Mouse (Mus musculus): ENCODE results near the gene Rbm28. TPM values are rescaled to one million over a fixed set of nuclear protein-coding genes. Genes with fewer than 3 reads are reported as not detected.

The Rbm28 gene
- total RNA-seq, 2 experiments from 2014 or later, result 71.0 to 81.2 TPM

DNA sequence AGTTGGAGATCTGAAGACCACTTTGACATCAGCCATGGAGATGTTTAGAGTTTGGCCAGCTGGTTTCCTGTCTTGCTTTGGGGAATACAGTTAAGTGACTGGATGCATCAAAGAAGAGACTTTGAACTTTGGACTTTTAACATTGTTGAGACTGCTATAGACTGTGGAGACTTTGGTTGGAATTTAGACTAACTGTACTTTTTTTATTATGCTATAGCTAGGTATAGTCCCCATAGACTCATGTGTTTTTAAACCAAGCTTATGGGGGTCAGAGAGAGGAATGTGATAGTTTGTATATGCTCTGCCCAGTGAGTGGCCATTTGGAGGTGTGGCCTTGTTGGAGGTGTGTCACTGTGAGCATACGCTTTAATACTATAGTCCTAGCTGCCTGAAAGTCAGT, 14.8 kb downstream of the Rbm28 start:
- ATAC-seq (replicated peaks; ENCODE audit: low FRiP score, low TSS enrichment, poor library complexity, severe bottlenecking), result no peak

DNA sequence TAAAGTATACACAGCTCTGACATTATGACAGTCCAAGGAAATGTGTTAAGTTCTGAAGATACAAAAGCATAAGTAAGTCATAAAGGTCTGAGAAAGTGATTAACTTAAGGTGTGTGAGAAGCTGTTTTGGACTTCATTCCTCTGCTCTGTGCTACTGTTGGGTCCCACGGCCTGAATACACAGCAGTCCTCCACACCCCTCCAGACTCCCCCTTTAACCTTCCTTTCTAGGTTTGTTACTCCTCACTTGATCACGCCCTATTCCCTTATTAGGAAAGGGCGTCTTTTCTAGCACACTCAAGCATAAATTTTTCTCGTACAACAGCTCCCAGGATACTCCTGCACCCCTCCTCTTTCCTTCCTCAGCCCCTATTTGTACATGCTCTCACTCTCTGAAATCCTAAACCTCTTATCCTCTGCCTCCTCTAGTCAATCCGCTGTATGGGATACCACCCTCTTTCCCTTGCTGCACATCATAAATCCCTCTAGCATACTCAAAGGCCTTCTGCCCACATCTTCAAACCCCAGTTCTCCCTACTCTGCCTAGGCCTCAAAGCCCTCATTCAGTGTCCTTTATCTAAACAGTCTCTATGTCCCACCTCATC, 17.3 kb downstream of the Rbm28 start:
- ATAC-seq (replicated peaks; ENCODE audit: low FRiP score, low TSS enrichment, poor library complexity, severe bottlenecking), result no peak

DNA sequence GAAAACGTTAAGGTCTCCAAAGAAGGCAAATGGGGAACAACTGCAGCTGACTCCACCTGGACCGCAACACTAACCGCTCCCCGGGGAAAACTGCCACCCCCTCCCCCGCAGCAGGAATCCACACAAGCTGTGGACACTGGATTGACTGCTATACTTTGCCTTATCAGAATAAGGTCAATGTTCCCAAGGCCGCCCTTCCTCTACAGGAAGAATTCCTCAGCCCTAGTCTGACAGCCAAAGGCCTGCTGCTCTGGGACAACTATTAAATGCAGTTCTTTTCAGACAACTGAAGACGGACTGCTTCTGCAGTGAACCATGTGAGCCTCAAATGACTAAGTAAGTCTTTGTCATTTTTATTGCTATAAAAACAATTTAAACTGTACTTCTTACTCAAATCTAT, 18.2 kb downstream of the Rbm28 start:
- ATAC-seq (replicated peaks; ENCODE audit: low FRiP score, low TSS enrichment, poor library complexity, severe bottlenecking), result no peak

DNA sequence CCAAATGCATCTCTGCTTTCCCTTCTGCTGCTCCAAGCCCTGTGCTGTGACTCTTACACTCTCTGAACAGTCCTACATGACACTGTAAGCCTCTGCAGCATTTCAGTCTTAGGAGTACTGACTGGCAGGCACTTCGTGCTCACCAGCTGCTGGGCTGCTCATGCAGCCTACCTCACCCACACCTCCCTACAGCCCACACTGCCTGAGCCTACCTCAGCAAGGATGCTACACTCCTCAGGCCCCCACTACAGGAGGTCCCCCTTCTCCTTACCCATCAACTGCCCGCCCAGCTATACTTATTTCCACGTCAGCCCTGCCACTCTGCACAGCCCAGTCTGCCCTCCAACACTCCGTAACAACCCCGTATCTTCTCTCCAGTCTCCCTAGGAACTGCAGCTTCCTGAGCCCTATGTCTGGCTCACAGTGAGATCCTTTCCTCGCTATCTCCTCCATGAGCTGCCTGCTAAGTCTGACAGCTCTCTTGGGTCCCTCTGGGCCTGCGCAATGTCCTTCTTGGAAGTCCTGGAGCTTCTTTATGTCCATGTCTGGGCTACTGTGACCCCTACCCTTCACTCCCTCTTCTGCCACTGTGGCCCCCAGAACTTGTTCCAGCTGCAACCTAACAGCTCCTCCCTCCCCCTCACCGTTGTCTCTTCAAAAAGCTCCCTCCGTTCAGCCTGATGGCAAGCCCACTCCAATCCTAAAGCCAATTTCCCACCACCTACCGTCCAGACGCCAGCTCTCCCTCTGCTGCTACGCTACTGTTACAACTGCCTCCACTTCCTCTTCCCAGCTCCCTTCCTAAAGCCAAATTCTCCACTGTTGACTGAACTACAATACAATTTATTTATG, 19.1 kb downstream of the Rbm28 start:
- ATAC-seq (replicated peaks; ENCODE audit: low FRiP score, low TSS enrichment, poor library complexity, severe bottlenecking), result no peak

DNA sequence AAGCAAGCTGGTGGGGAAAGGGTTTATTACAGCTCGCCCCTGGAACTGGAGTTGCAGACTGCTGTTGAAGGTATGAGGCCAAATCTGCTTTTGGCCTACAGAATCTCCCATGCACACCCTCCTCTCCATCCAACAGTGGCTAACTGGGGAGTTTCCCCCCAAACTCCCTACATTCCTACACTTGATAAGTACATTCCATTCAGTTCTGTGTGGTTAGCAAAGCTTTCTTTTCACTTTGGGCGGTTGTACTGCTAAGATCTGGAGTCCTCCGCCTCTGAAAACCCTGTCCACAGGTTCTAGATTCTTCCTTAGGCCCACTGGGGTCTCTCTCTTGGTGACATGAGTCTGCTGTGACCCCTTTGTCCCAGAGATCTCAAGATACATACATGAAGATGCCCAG, 19.8 kb downstream of the Rbm28 start:
- ATAC-seq (replicated peaks; ENCODE audit: low FRiP score, low TSS enrichment, poor library complexity, severe bottlenecking), result no peak

DNA sequence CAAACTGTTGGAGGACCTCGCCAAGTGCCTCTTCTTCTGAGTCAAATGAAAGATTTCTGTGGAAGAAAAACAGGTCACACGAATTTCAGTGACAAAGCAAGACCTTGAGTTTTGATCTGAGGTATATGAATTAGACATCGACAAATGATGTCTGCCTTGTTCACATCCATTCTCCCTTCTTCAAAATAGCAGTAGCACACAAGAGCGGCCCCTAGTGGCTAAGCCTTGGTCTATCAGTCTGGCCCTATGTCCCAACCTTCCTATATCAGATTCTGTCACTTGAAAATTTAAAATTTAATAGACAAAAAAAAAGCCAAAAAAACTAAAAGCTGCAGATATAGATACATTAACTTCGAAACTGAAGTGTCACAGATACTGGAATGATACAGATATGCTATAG, 21.2 kb downstream of the Rbm28 start:
- ATAC-seq (replicated peaks; ENCODE audit: low FRiP score, low TSS enrichment, poor library complexity, severe bottlenecking), result 0 out of 2 replicates have a peak, but pooled peaks have one; percentile 61

DNA sequence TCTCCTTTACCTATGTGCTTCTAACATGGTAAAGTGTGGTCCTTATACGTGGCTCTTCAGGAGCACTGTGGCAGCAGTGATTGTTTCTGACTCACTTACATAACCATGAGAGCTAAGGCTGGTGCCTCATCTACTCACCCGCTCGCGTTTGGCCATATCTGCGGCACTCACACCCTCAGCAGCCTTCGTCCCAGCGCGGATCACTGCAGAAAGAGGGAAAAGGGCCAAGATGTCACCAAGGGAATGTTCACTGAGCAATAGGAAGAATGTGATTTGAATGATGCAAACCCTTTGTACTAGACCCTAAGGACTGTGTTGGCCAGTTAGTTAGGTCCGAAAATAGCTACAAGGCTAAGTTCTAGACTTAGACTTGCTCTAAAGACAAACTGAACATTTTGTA, 27.4 kb downstream of the Rbm28 start:
- no peak for ATAC-seq (replicated peaks; ENCODE audit: low FRiP score, low TSS enrichment, poor library complexity, severe bottlenecking)

DNA sequence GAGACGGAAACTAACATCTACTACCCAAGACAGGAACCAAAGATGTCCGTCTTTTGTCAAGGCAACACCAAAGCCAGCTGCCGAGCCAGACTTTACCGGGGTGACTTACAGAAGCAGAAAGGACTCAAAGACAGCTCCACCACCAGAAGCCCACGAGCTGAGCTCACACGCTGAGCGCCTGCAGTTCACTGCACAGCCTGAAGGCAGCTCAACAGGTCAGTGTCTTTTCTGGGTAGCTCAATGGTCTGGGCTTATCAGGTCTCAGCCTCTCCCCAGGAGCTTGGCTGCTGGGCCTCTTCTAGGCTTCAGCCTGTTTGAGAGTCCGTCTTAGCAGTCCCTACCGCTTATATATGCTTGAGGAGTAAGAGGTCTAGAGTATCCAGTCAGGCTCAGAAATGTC, 31.7 kb downstream of the Rbm28 start:
- ATAC-seq (replicated peaks; ENCODE audit: low FRiP score, low TSS enrichment, poor library complexity, severe bottlenecking), result peak; percentile 67; the same call in 1 of the 2 replicates

DNA sequence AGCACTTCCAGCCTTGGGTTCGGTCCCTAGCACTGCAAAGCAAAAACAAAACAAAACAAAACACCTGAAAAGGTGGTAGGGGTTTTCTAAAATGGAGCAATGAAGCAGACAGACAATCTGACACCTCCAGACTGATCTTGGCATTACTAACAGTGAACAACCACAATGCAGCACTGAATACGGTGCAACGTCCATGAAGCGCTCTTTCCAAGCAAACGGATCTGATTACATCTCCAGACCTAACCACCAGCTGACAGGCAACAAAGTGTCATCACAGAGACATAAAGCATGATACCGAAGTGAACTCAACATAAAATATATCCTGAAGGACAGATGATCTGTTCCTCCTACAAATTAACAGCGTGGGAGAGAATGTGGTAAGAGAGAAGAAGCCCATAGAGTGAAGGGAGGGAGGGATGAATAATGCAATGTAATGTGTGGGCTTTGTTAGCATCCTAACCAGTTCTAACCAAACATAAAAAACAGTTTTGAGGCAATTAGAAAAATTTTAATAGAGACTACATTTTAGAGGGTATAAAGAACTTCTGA, 37.9 kb downstream of the Rbm28 start:
- no peak for ATAC-seq (replicated peaks; ENCODE audit: low FRiP score, low TSS enrichment, poor library complexity, severe bottlenecking)

DNA sequence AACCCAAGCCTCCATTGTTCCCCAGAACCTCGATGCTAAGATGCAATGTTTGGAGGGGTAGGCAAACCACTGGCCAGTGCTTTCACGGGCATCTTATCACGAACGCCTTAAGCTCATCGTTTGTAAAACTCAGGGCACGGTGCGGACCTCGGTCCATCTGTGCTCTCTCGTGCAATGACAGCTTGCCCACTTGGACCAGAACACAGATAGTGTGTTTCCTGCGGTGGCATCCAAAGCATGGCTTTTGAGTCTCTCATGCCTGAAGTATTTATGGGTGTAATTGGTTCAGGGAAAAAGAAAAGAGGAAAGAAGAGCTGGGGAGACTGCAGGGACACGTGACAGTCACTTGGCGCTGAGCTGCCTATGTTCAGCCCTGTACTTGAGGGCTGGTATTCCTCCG, 44.8 kb downstream of the Rbm28 start:
- no peak for ATAC-seq (replicated peaks; ENCODE audit: low FRiP score, low TSS enrichment, poor library complexity, severe bottlenecking)

DNA sequence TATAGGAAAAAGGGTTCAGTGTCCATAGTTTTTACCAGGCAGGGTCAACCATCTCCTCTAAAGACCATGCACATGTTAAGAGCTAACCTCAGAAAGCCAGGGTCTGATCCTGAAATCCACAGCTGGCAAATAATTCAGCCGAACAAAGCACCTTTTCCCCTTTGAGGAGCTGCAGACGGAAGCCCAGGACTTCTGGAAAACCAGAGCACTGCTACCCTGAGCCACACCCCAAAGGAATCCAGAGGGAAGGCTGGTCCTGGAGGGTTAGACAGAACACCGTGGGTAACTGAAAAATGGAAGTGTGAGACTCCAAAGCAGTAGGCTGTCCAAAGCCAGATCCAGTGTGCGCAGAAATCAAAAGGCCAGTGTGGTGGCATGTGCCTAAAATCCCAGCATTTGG, 45.8 kb downstream of the Rbm28 start:
- no peak for ATAC-seq (replicated peaks; ENCODE audit: low FRiP score, low TSS enrichment, poor library complexity, severe bottlenecking)

DNA sequence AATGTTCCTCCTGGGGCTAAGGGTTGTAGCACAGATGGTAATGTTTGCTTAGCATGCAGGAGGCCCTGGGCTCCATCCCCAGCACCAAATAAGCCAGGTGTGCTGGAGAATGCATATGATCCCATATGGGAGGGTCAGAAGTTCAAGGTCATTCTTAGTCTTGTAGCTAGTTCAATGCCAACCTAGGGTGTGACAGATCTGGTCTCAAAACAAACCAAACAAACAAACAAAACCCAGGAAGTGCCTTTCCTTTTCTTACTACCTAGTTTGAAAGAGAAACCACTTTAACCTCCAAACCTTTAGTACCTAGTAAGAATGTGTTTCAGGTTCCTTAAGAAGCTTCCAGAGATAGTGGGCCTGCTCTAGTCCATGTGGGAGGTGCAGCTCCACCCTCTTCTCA, 46.6 kb downstream of the Rbm28 start:
- no peak for ATAC-seq (replicated peaks; ENCODE audit: low FRiP score, low TSS enrichment, poor library complexity, severe bottlenecking)

DNA sequence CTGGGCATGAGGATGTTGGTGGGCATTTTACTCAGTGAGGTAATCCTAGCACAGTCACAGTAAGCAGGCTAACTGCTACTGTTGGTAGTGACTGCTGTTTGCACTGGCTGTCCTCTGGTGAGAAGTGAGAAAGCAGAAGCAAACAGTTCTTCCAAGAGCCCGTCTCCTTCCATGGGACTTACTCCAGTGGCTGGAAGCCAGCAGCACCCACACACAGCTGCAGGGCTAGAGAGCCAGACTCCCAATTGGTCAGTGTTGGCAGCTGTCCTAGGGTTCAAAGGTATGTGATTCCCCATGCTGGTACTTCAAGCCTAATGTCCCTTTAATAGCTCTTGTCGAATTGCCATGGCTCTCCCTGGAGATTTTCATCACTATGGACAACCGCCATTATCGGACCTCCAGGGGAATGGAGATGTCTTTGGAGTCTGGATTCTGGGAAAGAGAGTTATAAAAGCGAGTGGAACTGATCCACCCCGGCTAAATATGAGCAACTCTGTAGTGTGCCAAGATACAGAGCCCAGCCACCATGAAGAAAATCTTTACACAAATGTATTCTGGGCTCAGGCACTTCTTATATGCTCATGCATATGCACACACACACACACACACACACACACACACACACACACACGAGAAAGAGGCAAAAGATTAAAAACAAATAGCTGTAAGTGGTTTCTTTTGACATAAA, 47.2 kb downstream of the Rbm28 start:
- no peak for ATAC-seq (replicated peaks; ENCODE audit: low FRiP score, low TSS enrichment, poor library complexity, severe bottlenecking)

DNA sequence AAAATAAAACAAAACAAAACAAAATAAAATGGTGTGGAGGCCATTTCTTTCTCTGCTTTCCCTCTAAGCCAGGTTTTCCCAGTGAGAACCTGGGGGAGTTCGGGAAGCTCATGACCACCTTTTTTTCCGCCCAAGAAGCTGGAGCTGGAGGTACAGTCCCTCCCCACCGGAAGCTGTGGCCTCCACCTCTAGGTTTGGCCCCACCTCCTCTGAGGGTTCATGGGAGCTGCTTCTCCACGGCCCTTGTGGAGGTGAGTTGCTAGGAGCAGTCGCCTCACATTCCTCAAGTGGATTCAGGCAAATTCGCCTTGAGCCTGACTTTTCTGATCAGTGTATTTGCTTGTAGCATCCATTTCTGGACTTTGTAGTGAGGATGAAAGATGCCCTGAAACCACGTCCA, 49.0 kb downstream of the Rbm28 start:
- ATAC-seq (replicated peaks; ENCODE audit: low FRiP score, low TSS enrichment, poor library complexity, severe bottlenecking), result no peak

DNA sequence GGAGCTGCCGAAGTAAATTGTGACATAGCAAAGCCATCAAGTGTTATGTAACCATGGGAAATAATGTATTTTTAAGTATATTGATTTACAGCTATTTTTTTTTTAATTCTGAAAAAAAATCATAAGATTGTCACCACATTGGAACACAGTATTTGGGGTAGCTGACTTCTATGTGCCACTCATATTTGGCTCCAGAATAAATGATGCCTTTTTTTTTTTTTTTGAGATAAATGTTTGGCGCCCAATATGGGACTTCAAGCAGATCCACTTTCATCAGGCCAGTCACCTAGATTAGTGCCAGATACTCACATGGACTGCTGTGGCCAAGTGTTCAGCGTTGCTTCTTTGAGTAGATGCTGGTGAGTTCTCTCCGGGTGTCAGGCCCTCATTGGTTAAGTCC, 53.3 kb downstream of the Rbm28 start:
- no peak for ATAC-seq (replicated peaks; ENCODE audit: low FRiP score, low TSS enrichment, poor library complexity, severe bottlenecking)

DNA sequence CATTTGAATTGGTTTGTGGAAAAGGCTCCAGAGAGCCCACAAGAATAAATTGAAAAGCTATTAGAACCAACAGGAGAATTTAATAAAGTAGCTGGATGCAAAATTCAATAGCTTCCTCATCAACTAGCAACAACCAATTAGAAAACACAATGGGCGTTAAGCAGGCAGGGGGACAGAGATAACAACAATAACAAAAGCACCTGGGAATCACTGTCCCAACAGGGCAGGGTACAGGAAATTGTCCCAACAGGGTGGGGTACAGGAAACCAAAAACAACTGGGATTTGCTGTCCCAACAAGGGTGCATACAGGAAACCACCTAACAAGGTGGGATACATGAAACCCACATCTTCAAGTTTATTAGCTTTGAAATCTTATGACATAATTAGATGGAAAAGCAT, 56.4 kb downstream of the Rbm28 start:
- ATAC-seq (replicated peaks; ENCODE audit: low FRiP score, low TSS enrichment, poor library complexity, severe bottlenecking), result no peak

DNA sequence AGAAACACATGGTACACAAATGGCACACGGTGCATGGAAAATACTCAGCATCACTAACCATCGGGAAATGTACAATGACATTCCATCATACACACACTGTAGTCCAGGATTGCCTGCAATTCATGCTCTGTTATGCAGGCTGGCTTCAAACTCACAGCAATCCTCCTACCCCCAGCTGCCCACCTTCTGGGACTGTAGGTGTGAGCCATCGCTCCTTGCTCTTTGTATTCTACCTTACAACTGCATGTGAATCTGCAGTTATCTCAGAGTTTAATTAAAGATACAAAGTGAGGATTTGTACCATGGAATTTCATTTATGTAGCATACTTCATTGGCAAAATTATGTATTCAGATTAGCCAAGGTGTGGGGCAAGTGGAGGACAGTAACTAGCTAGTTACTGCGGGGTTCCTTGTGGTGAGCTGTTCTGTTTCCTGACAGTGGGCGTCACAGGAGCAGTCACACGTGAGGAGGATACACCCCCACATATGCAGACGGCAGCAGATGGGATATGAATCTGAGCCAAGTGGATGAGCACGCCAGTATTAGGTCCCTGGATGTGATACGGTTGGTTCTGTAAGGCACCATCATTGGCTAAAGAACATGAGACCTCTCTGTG, 63.5 kb downstream of the Rbm28 start:
- ATAC-seq (replicated peaks; ENCODE audit: low FRiP score, low TSS enrichment, poor library complexity, severe bottlenecking), result no peak

DNA sequence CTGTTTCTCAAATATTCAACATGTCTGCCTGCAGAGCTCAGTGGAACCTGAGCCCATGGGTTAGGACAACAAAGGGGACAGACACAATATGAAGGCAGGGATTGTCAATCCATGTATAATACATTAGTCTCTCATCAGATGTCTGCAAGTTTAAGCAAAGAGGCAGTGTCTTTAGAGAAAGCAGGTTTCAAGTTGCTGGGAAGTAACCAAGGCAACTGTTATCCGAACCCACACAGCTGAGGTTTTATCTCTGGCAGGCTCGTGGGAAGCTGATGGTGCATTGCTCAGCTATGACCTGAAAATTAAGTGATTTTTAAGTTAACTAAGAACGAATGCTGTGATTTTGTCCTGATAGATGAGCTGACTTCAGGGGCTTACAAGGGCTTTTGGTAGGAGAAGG, 64.4 kb downstream of the Rbm28 start:
- ATAC-seq (replicated peaks; ENCODE audit: low FRiP score, low TSS enrichment, poor library complexity, severe bottlenecking), result no peak

DNA sequence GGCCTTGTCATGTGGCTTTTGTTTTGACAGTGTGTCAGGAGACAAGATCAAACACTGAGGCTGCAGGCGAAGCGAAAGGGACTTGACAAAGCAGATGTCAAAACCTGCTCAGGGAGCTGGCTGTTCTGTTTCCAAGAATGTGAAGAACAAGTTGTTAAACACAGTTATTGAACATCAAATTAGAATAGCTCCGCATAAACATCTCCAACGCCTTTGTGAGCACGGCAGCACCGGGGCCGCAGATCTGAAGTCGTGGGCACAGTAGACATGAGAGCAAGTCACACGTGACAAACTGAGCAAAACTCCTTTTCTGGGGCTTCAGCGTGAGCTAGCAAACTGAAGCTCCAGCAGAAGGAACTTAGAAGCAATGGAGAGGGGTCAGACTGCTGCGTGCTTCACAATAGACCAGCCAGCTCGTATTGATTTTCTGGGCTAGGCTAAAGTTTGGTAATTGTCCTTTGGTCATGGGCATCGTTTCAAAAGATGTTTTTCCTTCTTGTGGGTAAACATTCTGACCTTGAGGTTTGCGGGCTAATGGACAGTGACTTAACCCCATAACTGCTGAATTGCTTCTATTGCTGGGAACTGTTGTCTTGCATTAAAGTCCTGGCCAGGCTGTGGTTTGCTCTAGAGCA, 65.2 kb downstream of the Rbm28 start:
- no peak for ATAC-seq (replicated peaks; ENCODE audit: low FRiP score, low TSS enrichment, poor library complexity, severe bottlenecking)

DNA sequence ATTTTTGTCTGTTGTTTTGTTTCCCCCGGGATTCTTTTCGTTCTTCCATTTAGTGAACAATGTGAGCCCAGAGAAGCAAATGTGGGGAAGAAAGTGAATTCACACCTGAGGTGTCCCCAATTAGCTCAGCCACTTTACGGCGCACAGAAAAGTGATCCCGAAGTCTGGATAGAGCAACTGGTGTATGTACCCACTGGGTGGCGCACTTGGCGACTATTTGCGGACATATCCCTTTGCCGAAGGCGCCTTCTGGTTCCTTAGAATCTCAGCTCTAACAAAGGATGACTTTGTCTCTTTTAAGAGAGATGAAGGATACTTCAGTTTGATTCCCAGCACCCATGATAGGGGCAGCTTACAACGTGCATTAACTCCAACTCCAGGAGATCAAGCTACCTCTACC, 71.9 kb downstream of the Rbm28 start:
- ATAC-seq (replicated peaks; ENCODE audit: low FRiP score, low TSS enrichment, poor library complexity, severe bottlenecking), result no peak
